Mouse (Mus musculus): ENCODE measurements at regions not wholly inside any gene's neighbourhood (a gene's known extent, or its start where the extent isn't known, plus 50 kb on each side); places are given as distances from the start of the nearest gene placed in this dataset.

GRCm38 (mm10) chr5:49813335-49813734 is 245.5 kb downstream of the Adgra3 start:
- Histone ChIP-seq H3K9ac (ENCODE audit: insufficient read depth, low read depth) (no peak overlapping the region), H3K4me1 (ENCODE audit: control insufficient read depth in 1 of 2, insufficient read depth in 2 of 2) (no peaks in the 10 kb centered on the region), H3K4me2 (ENCODE audit: insufficient read depth, low read depth, poor library complexity, severe bottlenecking) (no peak overlapping the region), H3K79me2 (replicated peaks; ENCODE audit: control insufficient read depth, extremely low read depth, insufficient read depth, poor library complexity, severe bottlenecking) (no peaks in the 10 kb centered on the region), H3K27me3 (replicated peaks) (no peaks in the 10 kb centered on the region), H3K36me3 (replicated peaks in 1 of 2; ENCODE audit: control insufficient read depth in 1 of 2, insufficient read depth in 1 of 2, low read length in 1 of 2) (no peaks in the 10 kb centered on the region), H3K9me3 (replicated peaks; ENCODE audit: low read length) (peaks cover 64% of the 10 kb centered on the region), H3K4me3 (replicated peaks in 1 of 3; ENCODE audit: low read depth in 2 of 3, low read length in 2 of 3, poor library complexity in 1 of 3) (no peak overlapping the region), H3K27ac (ENCODE audit: insufficient read depth, low read depth) (no peak overlapping the region)
- DNase-seq (ENCODE audit: extremely low read depth): no peak
- TF ChIP-seq MXI1 (IDR thresholded peaks at IDR 0.05; ENCODE audit: low read depth, low read length) (no peak), NRF1 (IDR thresholded peaks at IDR 0.05; ENCODE audit: low read depth, low read length) (no peak), TBP (conservative IDR thresholded peaks at IDR 0.05; ENCODE audit: low read depth, low read length) (no peak), TCF12 (IDR thresholded peaks at IDR 0.05; ENCODE audit: low read depth, low read length) (no peak), KAT2A (IDR thresholded peaks at IDR 0.05; ENCODE audit: insufficient replicate concordance, low read length) (no peak), USF2 (conservative IDR thresholded peaks at IDR 0.05; ENCODE audit: low read depth, low read length) (no peak), MYC (IDR thresholded peaks at IDR 0.05; ENCODE audit: low read depth, low read length) (no peak), MAX (IDR thresholded peaks at IDR 0.05; ENCODE audit: low read length) (no peak), NELFE (IDR thresholded peaks at IDR 0.05; ENCODE audit: low read depth, low read length) (no peak), JUN (IDR thresholded peaks at IDR 0.05; ENCODE audit: insufficient read depth, low read depth, low read length) (no peak), POLR2A (IDR thresholded peaks at IDR 0.05; ENCODE audit: low read depth, low read length) (no peak), MAZ (IDR thresholded peaks at IDR 0.05; ENCODE audit: low read depth, low read length) (no peak)
- dilution Hi-C loops (cut with MboI; ENCODE audit: extremely low pct_ligation_motif_present, extremely low pct_unique_long_range_greater_than_20kb, low sequenced_read_pairs): no loop called here
- in situ Hi-C loops (cut with MboI; ENCODE audit: low pct_ligation_motif_present, low pct_unique_long_range_greater_than_20kb, low sequenced_read_pairs): no loop called here

- no peak overlapping the region for H3K27ac ChIP-seq (ENCODE audit: insufficient read depth, low read depth)
- no peak overlapping the region for H3K4me2 ChIP-seq (ENCODE audit: insufficient read depth, low read depth, poor library complexity, severe bottlenecking)
- in situ Hi-C loops (cut with MboI; ENCODE audit: low pct_ligation_motif_present, low pct_unique_long_range_greater_than_20kb, low sequenced_read_pairs): no loop called here
- H3K4me3 ChIP-seq (replicated peaks in 1 of 3; ENCODE audit: low read depth in 2 of 3, low read length in 2 of 3, poor library complexity in 1 of 3): no peak overlapping the region
- no peaks in the 10 kb centered on the region for H3K79me2 ChIP-seq (replicated peaks; ENCODE audit: control insufficient read depth, extremely low read depth, insufficient read depth, poor library complexity, severe bottlenecking)
- no peak for DNase-seq (ENCODE audit: extremely low read depth)
- dilution Hi-C loops (cut with MboI; ENCODE audit: extremely low pct_ligation_motif_present, extremely low pct_unique_long_range_greater_than_20kb, low sequenced_read_pairs): no loop called here
- H3K9me3 ChIP-seq (replicated peaks; ENCODE audit: low read length): peaks cover 30% of the 10 kb centered on the region
- H3K9ac ChIP-seq (ENCODE audit: insufficient read depth, low read depth): no peak overlapping the region
- no peaks in the 10 kb centered on the region for H3K4me1 ChIP-seq (ENCODE audit: control insufficient read depth in 1 of 2, insufficient read depth in 2 of 2)
- no peak for TF ChIP-seq EP300 (IDR thresholded peaks at IDR 0.05; ENCODE audit: low read length)
- TF ChIP-seq USF2 (conservative IDR thresholded peaks at IDR 0.05; ENCODE audit: low read depth, low read length): no peak
- TF ChIP-seq ZC3H11A (IDR thresholded peaks at IDR 0.05; ENCODE audit: low read depth, low read length): no peak
- TF ChIP-seq SIN3A (IDR thresholded peaks at IDR 0.05; ENCODE audit: low read length): no peak
- no peak for TF ChIP-seq E2F4 (IDR thresholded peaks at IDR 0.05; ENCODE audit: insufficient replicate concordance, low read depth, low read length)
- no peak for TF ChIP-seq TBP (conservative IDR thresholded peaks at IDR 0.05; ENCODE audit: low read depth, low read length)
- TF ChIP-seq MAFK (IDR thresholded peaks at IDR 0.05; ENCODE audit: insufficient replicate concordance, low read length): no peak
- no peak for TF ChIP-seq NRF1 (IDR thresholded peaks at IDR 0.05; ENCODE audit: low read depth, low read length)
- no peak for TF ChIP-seq MAX (IDR thresholded peaks at IDR 0.05; ENCODE audit: low read length)
- TF ChIP-seq MEF2A (IDR thresholded peaks at IDR 0.05; ENCODE audit: borderline replicate concordance, low read depth, low read length): no peak
- TF ChIP-seq CTCF (conservative IDR thresholded peaks at IDR 0.05 in 1 of 2, IDR thresholded peaks at IDR 0.05 in 1 of 2; ENCODE audit: low read depth in 2 of 2, low read length in 2 of 2): no peak
- no peak for TF ChIP-seq UBTF (IDR thresholded peaks at IDR 0.05; ENCODE audit: low read depth, low read length)
- no peak for TF ChIP-seq NELFE (IDR thresholded peaks at IDR 0.05; ENCODE audit: low read depth, low read length)
- TF ChIP-seq JUND (conservative IDR thresholded peaks at IDR 0.05; ENCODE audit: low read depth, low read length): no peak
- no peaks in the 10 kb centered on the region for H3K36me3 ChIP-seq (replicated peaks in 1 of 2; ENCODE audit: control insufficient read depth in 1 of 2, insufficient read depth in 1 of 2, low read length in 1 of 2)
- no peaks in the 10 kb centered on the region for H3K27me3 ChIP-seq (replicated peaks)
These were observed 263.9 kb upstream of the Kcnip4 start for GRCm38 (mm10) chr5:49788494-49789160.

Measured in CH12.LX (cell line).